Mouse (Mus musculus) intestine, embryonic 16.5 days (tissue): ENCODE measurements around the gene Ubald2. TPM values are rescaled to one million over a fixed set of nuclear protein-coding genes. Genes with fewer than 3 reads are reported as not detected.

Experiments
- ATAC-seq: fragments of 200-750 bp; cut with Nextera tagmentation; 2 replicates; pipeline ENCODE4 v1.8.0; 2017; ENCODE audit warnings: moderate TSS enrichment, moderate library complexity
- H3K27ac ChIP-seq: fragments of 300-500 bp; sonication (generic); 2 replicates; pipeline ENCODE4 v1.5.1; 2014; ENCODE audit warnings: mild to moderate bottlenecking, low read length
- H3K27me3 ChIP-seq: fragments of 300-500 bp; sonication (generic); replicated peaks from 2 replicates; pipeline ENCODE4 v1.6.1; 2014; ENCODE audit warnings: low read length, control low read depth, mixed read lengths; ENCODE audit not compliant: control insufficient read depth, insufficient read depth
- H3K36me3 ChIP-seq: fragments of 300-500 bp; sonication (generic); 2 replicates; pipeline ENCODE4 v1.6.1; 2014; ENCODE audit warnings: low read length, control low read depth; ENCODE audit not compliant: control insufficient read depth, insufficient read depth
- H3K4me1 ChIP-seq: fragments of 300-500 bp; sonication (generic); 2 replicates; pipeline ENCODE4 v1.6.1; 2014; ENCODE audit warnings: low read length, control low read depth, mixed read lengths; ENCODE audit not compliant: control insufficient read depth, insufficient read depth
- H3K4me2 ChIP-seq: fragments of 300-500 bp; sonication (generic); 2 replicates; pipeline ENCODE4 v1.6.1; 2014; ENCODE audit warnings: low read depth, low read length, control low read depth
- H3K4me3 ChIP-seq: fragments of 300-500 bp; sonication (generic); 2 replicates; pipeline ENCODE4 v1.5.1; 2014; ENCODE audit warnings: mild to moderate bottlenecking, low read length
- H3K9ac ChIP-seq: fragments of 300-500 bp; sonication (generic); 2 replicates; pipeline ENCODE4 v1.6.1; 2014; ENCODE audit warnings: low read depth, low read length
- H3K9me3 ChIP-seq: fragments of 300-500 bp; sonication (generic); 2 replicates; pipeline ENCODE4 v1.6.1; 2016; ENCODE audit warnings: low read length, control low read depth; ENCODE audit not compliant: control insufficient read depth
- WGBS: fragments of 180-500 bp; shearing (Covaris S2); extraction: QIAGEN DNeasy Blood & Tissue Kit; methylation state at CpG from one replicate; pipeline ENCODE4 v1.1.7; 2014; 5-methylcytosine and 5-hydroxymethylcytosine counted together
- polyA plus RNA-seq: library from polyadenylated mRNA; unstranded; fragments of >200 nt; fragmentation: Nextera tagmentation; extraction: Ambion mirVana; gene quantifications from 2 replicates; pipeline ENCODE4 v1.2.1, GENCODE M21; 2015

Ubald2 gene
- polyA plus RNA-seq, 1 experiment from 2014 or later: 47.2 TPM

DNA sequence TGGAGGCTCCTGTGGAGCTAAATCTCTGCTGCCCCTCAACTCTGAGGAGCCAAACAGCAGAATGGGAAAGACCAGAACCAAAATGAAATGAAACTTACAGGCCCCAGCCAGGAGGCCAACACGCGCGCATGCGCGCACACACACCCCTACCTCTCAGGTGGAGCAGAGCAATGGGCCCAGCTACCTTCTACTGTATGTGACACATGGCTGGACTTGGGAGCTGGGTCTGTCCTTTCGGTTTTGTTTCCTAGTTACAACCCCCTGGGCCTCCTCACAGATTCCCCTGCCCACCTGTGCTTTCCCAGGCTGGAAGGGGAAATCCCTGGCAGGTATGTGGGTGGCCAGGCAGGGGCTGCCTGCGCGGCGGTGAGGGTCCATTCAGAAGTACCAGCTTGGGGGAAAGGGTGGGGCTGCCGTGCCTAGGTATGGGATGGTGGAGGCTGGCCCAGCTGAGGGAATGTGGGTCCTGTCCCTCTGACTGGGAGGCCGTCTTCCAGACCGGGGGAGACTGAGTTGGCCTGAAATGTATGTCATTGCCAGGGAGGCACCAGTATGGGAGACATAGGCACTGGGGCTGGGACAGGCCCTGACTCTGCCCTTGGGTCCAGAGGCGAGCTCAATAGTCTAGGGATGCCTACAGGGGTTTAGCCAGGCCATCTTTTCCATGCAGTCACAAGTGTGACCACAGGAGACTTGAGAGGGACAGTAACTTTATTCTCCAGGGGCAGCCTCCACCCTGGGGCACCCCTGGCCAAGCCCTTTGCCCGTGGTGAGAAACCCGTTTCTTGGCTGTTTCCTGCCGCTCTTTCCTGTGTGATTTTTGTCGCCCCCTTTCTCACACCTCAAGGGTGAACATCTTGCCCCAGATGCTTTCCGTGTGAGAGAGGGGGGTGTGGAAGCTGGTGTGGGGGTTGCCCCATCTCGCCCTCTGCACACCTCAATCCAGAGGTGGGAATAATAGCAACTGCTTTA, 5.7 kb downstream of the Ubald2 start:
- Histone ChIP-seq H3K4me1 (peaks cover 24% of the 10 kb centered on the region), H3K27me3 (no peaks in the 10 kb centered on the region), H3K36me3 (no peaks in the 10 kb centered on the region; the same call in 1 of the 2 replicates), H3K9me3 (no peaks in the 10 kb centered on the region), H3K27ac (peak overlapping the region; percentile 45; the same call in 1 of the 2 replicates), H3K9ac (peak overlapping the region; percentile 36; the same call in 1 of the 2 replicates), H3K4me3 (no peak overlapping the region), H3K4me2 (no peak overlapping the region)
- WGBS: 79% methylated on average over 19 of the region's 19 CpGs
- no peak for ATAC-seq

DNA sequence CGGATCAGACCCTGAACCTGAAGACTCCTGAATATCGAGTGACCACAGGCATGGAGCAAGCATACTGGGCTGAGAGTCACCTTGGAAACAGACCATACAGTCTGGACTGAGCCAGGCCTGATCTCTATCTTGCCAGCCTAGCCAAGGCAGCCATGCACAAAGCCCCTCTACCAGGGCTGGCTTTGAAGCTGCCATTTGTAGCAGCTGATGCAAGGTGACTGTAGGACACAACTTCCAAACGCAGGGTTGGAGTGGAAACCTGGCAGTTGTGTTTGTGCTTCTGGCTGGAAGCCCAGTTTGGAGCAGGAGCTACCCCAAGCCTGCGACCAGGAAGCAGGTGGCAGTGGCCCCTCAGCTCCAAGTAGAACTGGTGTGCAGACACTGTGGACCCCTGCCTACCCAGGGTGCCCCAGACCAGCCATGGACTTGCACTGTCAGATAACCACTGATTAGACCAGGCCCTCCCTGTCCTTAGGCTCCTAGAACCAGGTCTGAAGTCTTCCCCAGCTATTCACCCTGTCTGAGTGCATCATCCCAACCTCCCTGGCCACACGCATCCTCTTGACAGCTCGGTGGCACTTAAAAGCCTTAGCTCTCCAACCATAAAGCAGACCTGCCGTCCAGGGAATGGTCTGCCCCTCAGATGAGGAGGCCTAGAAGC, 6.6 kb downstream of the Ubald2 start:
- no peak overlapping the region for H3K4me2 ChIP-seq
- H3K9ac ChIP-seq: no peak overlapping the region
- peaks cover 22% of the 10 kb centered on the region for H3K4me1 ChIP-seq
- no peak for ATAC-seq
- H3K27ac ChIP-seq: peak overlapping the region; percentile 45
- H3K9me3 ChIP-seq: no peaks in the 10 kb centered on the region
- H3K4me3 ChIP-seq: no peak overlapping the region
- WGBS: 73% methylated on average over 7 of the region's 7 CpGs
- H3K27me3 ChIP-seq: no peaks in the 10 kb centered on the region
- H3K36me3 ChIP-seq: no peaks in the 10 kb centered on the region; the same call in 1 of the 2 replicates

DNA sequence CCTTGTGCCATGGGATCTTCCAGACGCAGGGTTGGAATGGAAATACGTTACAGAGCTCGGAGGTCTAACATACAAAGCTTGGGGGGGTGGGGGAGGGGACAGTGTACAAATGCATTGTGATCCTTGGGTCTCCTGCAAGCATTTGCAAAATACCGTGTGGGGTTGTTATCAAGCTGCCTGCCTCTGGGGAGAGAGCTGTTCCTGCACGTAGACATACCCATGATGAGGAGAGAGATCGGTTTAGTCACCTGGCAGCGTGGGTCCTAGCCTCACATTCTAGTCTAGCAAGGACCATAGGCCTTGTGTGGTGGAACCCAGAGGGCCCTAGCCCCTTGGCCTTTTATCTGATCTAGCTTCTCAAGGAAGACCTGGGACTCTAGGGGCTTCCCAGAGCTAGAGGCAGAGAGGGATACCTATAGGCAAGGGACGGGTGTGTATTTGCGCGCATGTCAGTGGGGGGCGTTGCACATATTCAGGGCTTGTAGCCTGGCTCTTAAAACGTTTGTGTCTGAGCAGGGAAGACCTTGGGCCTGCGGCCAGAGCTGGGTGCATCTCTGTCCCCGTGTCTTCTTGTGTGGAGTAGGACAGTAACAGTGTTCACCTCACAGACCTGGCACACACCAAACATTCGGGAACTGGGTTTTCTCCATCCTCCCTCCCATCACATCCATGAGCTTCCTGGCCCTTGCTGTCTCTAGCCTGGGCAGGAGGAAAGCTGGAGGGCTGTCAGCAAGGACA, 8.4 kb downstream of the Ubald2 start:
- Histone ChIP-seq H3K4me2 (no peak overlapping the region), H3K27ac (no peak overlapping the region), H3K36me3 (no peaks in the 10 kb centered on the region; the same call in 1 of the 2 replicates), H3K9ac (no peak overlapping the region), H3K4me3 (no peak overlapping the region), H3K27me3 (no peaks in the 10 kb centered on the region; the same call in 1 of the 2 replicates), H3K4me1 (peaks cover 14% of the 10 kb centered on the region), H3K9me3 (no peaks in the 10 kb centered on the region)
- no peak for ATAC-seq
- WGBS: 72% methylated on average over 15 of the region's 15 CpGs

DNA sequence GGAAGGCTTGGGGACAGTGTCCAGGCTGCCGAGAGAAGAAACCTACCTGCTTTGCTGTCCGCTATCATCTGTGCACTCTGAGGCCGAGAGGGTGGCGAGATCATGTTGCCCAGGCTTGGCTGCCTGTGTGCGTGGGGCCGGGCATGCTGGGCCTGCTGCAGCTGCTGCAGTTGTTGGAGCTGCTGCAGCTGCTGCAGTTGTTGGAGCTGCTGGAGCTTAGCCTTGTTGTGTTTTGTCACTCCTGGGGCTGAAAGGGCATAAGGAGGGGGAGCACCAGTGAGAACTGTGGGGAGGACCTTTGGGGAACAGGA, 8.9 kb downstream of the Ubald2 start:
- 65% methylated on average over 6 of the region's 6 CpGs for WGBS
- no peak overlapping the region for H3K4me3 ChIP-seq
- 0 out of 2 replicates have a peak overlapping the region, but pooled peaks have one; percentile 14 for H3K9ac ChIP-seq
- no peak overlapping the region for H3K27ac ChIP-seq
- no peak overlapping the region for H3K4me2 ChIP-seq
- no peak for ATAC-seq
- no peaks in the 10 kb centered on the region for H3K36me3 ChIP-seq
- H3K4me1 ChIP-seq: peaks cover 9% of the 10 kb centered on the region; the same call in 1 of the 2 replicates
- no peaks in the 10 kb centered on the region; the same call in 1 of the 2 replicates for H3K27me3 ChIP-seq
- H3K9me3 ChIP-seq: no peaks in the 10 kb centered on the region

DNA sequence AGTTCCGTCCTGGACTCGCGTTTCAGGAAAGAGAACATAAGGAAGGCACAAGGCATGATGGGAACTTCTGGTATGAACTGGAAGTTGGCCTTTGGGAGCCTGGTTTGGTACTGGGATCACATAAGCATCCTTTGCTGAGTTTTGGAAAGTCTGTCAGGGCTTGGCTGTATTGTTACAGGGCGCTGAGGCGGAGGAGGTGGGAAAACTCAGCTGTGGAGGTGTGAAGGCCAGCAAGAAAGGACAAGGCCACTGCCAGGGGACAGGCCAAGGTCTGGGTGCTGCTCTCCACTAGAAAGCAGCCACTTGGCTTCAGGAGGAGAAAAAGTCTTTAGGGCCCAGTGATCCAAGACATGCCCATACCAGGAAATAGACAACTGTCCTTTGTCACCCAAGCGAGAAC, 9.4 kb downstream of the Ubald2 start:
- H3K4me3 ChIP-seq: no peak overlapping the region
- peaks cover 9% of the 10 kb centered on the region; the same call in 1 of the 2 replicates for H3K4me1 ChIP-seq
- H3K36me3 ChIP-seq: no peaks in the 10 kb centered on the region
- 92% methylated on average over 6 of the region's 6 CpGs for WGBS
- no peaks in the 10 kb centered on the region for H3K9me3 ChIP-seq
- no peaks in the 10 kb centered on the region; the same call in 1 of the 2 replicates for H3K27me3 ChIP-seq
- no peak overlapping the region for H3K27ac ChIP-seq
- H3K9ac ChIP-seq: peak overlapping the region; percentile 14; the same call in 1 of the 2 replicates
- ATAC-seq: no peak
- no peak overlapping the region for H3K4me2 ChIP-seq

DNA sequence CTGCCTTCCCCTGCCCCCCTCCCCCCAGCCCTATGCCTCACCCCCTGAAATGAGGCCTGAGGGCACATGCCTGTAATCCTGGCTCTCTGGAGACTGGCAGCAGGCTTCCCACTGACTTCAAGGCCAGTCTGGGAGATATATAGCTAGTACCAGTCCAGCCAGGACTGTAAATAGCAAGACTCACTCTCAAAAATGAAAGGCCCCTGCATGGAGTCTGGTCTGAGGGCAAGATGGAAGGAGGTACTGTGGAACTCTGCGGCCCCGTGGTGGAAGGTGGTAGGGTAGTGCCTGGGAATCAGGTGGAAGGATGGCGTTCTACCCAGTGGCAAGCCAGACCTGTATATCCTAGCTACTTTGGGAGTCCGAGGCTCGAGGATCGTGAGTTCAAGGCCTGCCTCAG, 10.0 kb downstream of the Ubald2 start:
- WGBS: 96% methylated on average over 6 of the region's 6 CpGs
- Histone ChIP-seq H3K36me3 (no peaks in the 10 kb centered on the region), H3K4me2 (no peak overlapping the region), H3K27me3 (no peaks in the 10 kb centered on the region; the same call in 1 of the 2 replicates), H3K9me3 (no peaks in the 10 kb centered on the region), H3K4me1 (peaks cover 9% of the 10 kb centered on the region; the same call in 1 of the 2 replicates), H3K9ac (peak overlapping the region; percentile 37; the same call in 1 of the 2 replicates), H3K4me3 (no peak overlapping the region), H3K27ac (no peak overlapping the region)
- no peak for ATAC-seq

DNA sequence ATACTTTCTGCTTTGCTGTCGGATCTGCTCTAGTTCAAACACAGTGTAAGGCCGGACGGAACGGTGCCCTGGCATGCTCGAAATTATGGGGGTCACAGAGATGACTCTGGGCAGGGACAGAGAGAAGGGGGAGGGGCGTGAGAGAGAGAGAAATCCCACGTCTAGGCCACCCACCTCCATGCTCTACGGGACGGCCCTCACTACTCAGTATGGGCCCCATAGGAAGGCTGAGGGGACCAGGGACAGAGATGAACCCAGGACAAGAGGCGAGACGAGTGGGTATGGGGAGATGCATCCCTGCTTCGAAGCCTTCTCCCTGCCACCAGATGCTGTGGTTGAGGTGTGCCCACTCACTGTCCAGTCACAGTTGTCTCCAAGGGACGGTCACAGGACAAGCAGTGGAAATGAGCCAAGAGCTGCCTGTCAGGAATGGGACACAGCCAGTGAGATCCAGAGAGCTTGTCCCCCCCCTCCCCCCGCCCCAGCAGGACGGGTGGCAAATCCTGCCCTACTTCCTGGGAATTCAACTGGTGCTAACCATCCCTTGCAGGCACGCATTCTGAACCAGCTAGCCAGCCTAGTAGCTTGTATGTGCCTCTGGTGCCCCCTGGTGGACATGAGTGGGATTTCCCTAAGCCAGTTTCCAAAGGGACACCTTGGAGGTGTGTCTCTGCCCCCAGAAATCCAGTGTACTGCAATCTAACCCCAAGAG, 11.9 kb downstream of the Ubald2 start:
- peak; percentile 79 for ATAC-seq
- H3K9me3 ChIP-seq: no peaks in the 10 kb centered on the region
- H3K4me2 ChIP-seq: peak overlapping the region; percentile 41
- 29% methylated on average over 16 of the region's 16 CpGs for WGBS
- H3K4me3 ChIP-seq: peak overlapping the region; percentile 18; the same call in 1 of the 2 replicates
- H3K9ac ChIP-seq: 0 out of 2 replicates have a peak overlapping the region, but pooled peaks have one; percentile 54
- H3K27me3 ChIP-seq: no peaks in the 10 kb centered on the region; the same call in 1 of the 2 replicates
- H3K27ac ChIP-seq: no peak overlapping the region
- H3K36me3 ChIP-seq: no peaks in the 10 kb centered on the region
- peaks cover 9% of the 10 kb centered on the region; the same call in 1 of the 2 replicates for H3K4me1 ChIP-seq

DNA sequence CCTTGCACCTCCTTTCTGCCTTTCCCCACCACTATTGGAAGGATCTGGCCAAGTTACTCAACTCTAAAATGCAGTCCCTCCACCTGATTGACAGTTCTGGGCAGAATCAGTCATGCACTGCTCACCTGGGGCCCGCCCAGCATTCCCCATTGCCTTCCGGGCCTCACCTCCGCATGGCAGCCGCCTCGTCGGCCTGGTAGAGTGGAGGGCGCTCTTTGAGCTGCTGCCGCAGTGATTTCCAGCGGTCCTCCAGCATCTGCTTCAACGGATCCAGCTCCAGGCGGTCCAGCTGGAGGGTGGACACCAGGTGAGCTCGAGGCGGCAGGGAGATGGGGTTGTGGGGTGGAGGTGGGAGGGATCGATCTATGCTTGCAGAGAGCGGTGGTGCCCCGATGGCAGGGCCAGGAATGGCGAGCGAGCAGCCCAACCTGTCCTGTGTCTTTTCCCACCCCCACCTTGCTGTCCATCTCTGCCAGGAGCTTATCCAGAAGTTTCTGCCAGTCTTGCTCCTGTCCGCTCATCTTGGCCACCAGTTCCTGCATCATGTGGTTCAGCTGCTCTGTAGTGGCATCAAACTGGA, 12.5 kb downstream of the Ubald2 start:
- H3K4me3 ChIP-seq: peak overlapping the region; percentile 18
- no peaks in the 10 kb centered on the region; the same call in 1 of the 2 replicates for H3K27me3 ChIP-seq
- peaks cover 9% of the 10 kb centered on the region; the same call in 1 of the 2 replicates for H3K4me1 ChIP-seq
- no peaks in the 10 kb centered on the region for H3K9me3 ChIP-seq
- WGBS: 17% methylated on average over 19 of the region's 19 CpGs
- H3K9ac ChIP-seq: peak overlapping the region; percentile 54
- peak overlapping the region; percentile 41 for H3K4me2 ChIP-seq
- H3K36me3 ChIP-seq: no peaks in the 10 kb centered on the region
- H3K27ac ChIP-seq: no peak overlapping the region
- ATAC-seq: peak; percentile 63
